Mouse (Mus musculus) embryonic facial prominence, embryonic 10.5 days (tissue): ENCODE measurements around the gene Glis1. TPM values are rescaled to one million over a fixed set of nuclear protein-coding genes. Genes with fewer than 3 reads are reported as not detected.

Source experiments
- DNase-seq: peaks from one replicate; pipeline ENCODE4 v3.0.0-alpha.2; 2017; ENCODE audit warnings: low spot score
- H3K27ac ChIP-seq: fragments of 300-500 bp; sonication (generic); replicated peaks from 2 replicates; pipeline ENCODE4 v1.5.1; 2016; ENCODE audit warnings: mild to moderate bottlenecking
- H3K27me3 ChIP-seq: fragments of 300-500 bp; sonication (generic); replicated peaks from 2 replicates; pipeline ENCODE4 v1.6.1; 2016; ENCODE audit warnings: low read depth, mild to moderate bottlenecking; ENCODE audit not compliant: poor library complexity, severe bottlenecking
- H3K36me3 ChIP-seq: fragments of 300-500 bp; sonication (generic); replicated peaks from 2 replicates; pipeline ENCODE4 v1.6.1; 2016; ENCODE audit warnings: mild to moderate bottlenecking, moderate library complexity
- H3K4me1 ChIP-seq: fragments of 300-500 bp; sonication (generic); 2 replicates; pipeline ENCODE4 v1.6.1; 2016
- H3K4me3 ChIP-seq: fragments of 300-500 bp; sonication (generic); 2 replicates; pipeline ENCODE4 v1.5.1; 2016; ENCODE audit warnings: mild to moderate bottlenecking, moderate library complexity
- H3K9me3 ChIP-seq: fragments of 300-500 bp; sonication (generic); 2 replicates; pipeline ENCODE4 v1.6.1; 2016; ENCODE audit warnings: mild to moderate bottlenecking
- WGBS: fragments of 180-500 bp; shearing (Covaris S2); methylation state at CpG from one replicate; pipeline ENCODE4 v1.1.7; 2016; 5-methylcytosine and 5-hydroxymethylcytosine counted together
- polyA plus RNA-seq: library from polyadenylated mRNA; unstranded; fragments of >200 nt; fragmentation: Nextera tagmentation; extraction: Ambion mirVana; gene quantifications from 2 replicates; pipeline ENCODE4 v1.2.1, GENCODE M21; 2016

Gene Glis1
- polyA plus RNA-seq, 1 experiment from 2014 or later = 7.3 TPM

- H3K27me3 ChIP-seq = peaks cover 47% of the 10 kb centered on the region
- H3K9me3 ChIP-seq = no peaks in the 10 kb centered on the region
- H3K27ac ChIP-seq = peak overlapping the region; percentile 77
- peaks cover 68% of the 10 kb centered on the region for H3K4me1 ChIP-seq
- 88% methylated on average over 17 of the region's 17 CpGs for WGBS
- DNase-seq = no peak
- no peaks in the 10 kb centered on the region for H3K36me3 ChIP-seq
- no peak overlapping the region for H3K4me3 ChIP-seq
These were observed 24.5 kb downstream of the Glis1 start for GRCm38 (mm10) chr4:107458907-107459306.

- Histone ChIP-seq H3K27me3 (peaks cover 52% of the 10 kb centered on the region), H3K27ac (peak overlapping the region; percentile 73), H3K4me3 (no peak overlapping the region), H3K4me1 (peaks cover 70% of the 10 kb centered on the region), H3K36me3 (no peaks in the 10 kb centered on the region), H3K9me3 (no peaks in the 10 kb centered on the region)
- 80% methylated on average over 2 of the region's 2 CpGs for WGBS
- no peak for DNase-seq
These were observed 25.1 kb downstream of the Glis1 start for GRCm38 (mm10) chr4:107459461-107459860.

DNA sequence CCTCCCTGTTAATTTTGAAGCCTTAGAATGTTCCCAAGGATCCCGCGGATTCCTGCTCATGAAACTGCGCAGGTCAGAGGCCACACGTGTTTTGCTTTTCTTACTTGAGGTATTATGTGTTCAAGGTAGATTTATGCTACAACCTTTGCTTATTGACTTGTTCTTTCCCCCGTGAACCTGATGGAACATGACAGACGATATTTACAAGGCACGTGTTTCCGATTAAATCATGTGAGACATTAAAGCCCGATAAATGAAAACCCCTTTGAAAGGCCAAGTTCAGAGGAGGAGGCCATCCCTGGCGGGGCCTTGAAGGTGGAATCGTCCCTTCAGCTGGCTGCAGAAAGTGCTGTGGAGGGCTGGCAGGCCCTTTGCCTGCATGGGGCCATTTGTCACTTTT lies 26.1 kb downstream of the Glis1 start:
- no peaks in the 10 kb centered on the region for H3K36me3 ChIP-seq
- H3K9me3 ChIP-seq = no peaks in the 10 kb centered on the region
- H3K4me1 ChIP-seq = peaks cover 70% of the 10 kb centered on the region
- 56% methylated on average over 11 of the region's 11 CpGs for WGBS
- DNase-seq = peak; percentile 78
- peaks cover 62% of the 10 kb centered on the region for H3K27me3 ChIP-seq
- H3K4me3 ChIP-seq = no peak overlapping the region
- peak overlapping the region; percentile 62; the same call in 1 of the 2 replicates for H3K27ac ChIP-seq

- WGBS = 81% methylated on average over 7 of the region's 7 CpGs
- H3K4me3 ChIP-seq = no peak overlapping the region
These were observed 33.4 kb downstream of the Glis1 start for GRCm38 (mm10) chr4:107467831-107468230.

DNA sequence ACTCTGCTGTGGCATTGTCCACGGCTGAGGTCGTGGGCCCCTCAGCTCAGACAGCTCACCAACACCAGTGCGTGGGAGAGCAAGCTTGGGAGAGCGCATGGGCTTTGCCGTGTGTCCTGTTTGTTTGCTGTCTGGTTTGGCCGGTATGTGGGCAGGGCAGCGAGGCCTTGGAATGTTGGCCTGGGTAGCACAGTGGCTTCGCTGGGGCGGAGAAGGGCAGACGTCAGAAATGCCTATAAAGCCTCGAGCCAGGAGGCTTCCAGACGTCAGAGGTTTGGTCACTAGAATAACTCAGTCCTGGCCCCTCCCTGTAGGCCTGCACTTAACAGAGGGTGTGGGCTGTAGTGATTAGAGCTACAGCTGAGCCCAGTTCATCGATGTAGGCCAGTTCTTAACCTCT lies 33.9 kb downstream of the Glis1 start:
- H3K36me3 ChIP-seq = no peaks in the 10 kb centered on the region
- no peak overlapping the region for H3K4me3 ChIP-seq
- peaks cover 97% of the 10 kb centered on the region for H3K27me3 ChIP-seq
- peaks cover 39% of the 10 kb centered on the region for H3K4me1 ChIP-seq
- 0 out of 2 replicates have a peak overlapping the region, but pooled peaks have one; percentile 3 for H3K27ac ChIP-seq
- WGBS = 61% methylated on average over 13 of the region's 13 CpGs
- H3K9me3 ChIP-seq = no peaks in the 10 kb centered on the region
- no peak for DNase-seq

More at GRCm38 (mm10) chr4:107467831-107468230, 33.4 kb downstream of the Glis1 start:
- Histone ChIP-seq H3K4me1 (peaks cover 41% of the 10 kb centered on the region), H3K27ac (no peak overlapping the region), H3K9me3 (no peaks in the 10 kb centered on the region), H3K36me3 (no peaks in the 10 kb centered on the region), H3K27me3 (peaks cover 96% of the 10 kb centered on the region)
- no peak for DNase-seq

GRCm38 (mm10) chr4:107468768-107469167 lies 34.4 kb downstream of the Glis1 start:
- WGBS = 76% methylated on average over 11 of the region's 11 CpGs
- DNase-seq = no peak
- H3K27me3 ChIP-seq = peaks cover 97% of the 10 kb centered on the region
- no peaks in the 10 kb centered on the region for H3K36me3 ChIP-seq
- 0 out of 2 replicates have a peak overlapping the region, but pooled peaks have one; percentile 3 for H3K27ac ChIP-seq
- peaks cover 34% of the 10 kb centered on the region for H3K4me1 ChIP-seq
- no peak overlapping the region for H3K4me3 ChIP-seq
- H3K9me3 ChIP-seq = no peaks in the 10 kb centered on the region

DNA sequence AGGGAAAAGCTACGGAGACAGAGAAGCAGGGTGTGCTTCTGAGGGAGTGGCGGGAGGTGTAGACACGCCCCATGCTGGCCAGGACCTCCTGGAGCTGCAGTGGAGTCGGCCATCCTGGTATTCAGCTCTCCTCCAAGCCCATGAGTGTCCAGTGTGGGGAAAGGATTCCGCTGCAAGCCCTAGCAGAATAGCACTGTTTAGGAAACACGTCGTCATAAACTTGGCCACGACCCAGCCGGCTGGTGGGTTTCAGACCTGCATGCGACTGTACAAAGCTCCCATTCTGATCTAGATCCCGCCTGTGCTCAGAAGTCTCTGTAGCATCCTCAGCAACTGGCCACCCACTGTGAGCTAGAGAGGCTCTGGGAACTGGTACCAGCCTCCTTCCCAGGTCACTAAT lies 41.9 kb downstream of the Glis1 start:
- Histone ChIP-seq H3K27me3 (peaks cover 69% of the 10 kb centered on the region), H3K9me3 (no peaks in the 10 kb centered on the region), H3K36me3 (no peaks in the 10 kb centered on the region), H3K4me1 (peaks cover 34% of the 10 kb centered on the region), H3K27ac (no peak overlapping the region), H3K4me3 (no peak overlapping the region)
- WGBS = 72% methylated on average over 11 of the region's 11 CpGs
- no peak for DNase-seq

DNA sequence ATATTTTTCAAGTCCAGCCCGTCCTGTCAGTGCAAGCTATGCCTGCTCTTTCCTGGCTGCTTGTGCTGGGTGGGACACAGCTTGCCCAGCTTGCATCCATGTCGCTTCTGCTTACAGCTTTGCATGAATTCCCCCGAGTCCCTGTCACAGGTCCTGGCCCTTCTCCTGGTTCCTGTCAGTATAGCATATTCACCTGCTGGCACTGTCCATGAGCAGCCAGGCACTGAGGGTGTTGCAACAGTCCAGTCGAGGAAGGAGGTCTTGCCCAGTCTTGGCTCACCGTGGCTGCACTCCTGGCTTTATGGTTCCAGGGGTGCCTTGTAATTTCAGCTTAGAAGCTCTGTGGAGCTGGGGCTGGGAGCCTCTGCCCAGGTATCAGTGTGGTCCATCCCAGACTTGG lies 44.6 kb downstream of the Glis1 start:
- H3K36me3 ChIP-seq = no peaks in the 10 kb centered on the region
- H3K9me3 ChIP-seq = no peaks in the 10 kb centered on the region
- no peak overlapping the region for H3K4me3 ChIP-seq
- DNase-seq = no peak
- 0 out of 2 replicates have a peak overlapping the region, but pooled peaks have one; percentile 7 for H3K27ac ChIP-seq
- H3K4me1 ChIP-seq = peaks cover 35% of the 10 kb centered on the region
- peaks cover 44% of the 10 kb centered on the region for H3K27me3 ChIP-seq
- 70% methylated on average over 5 of the region's 5 CpGs for WGBS

GRCm38 (mm10) chr4:107482541-107482940 lies 48.1 kb downstream of the Glis1 start:
- 86% methylated on average over 2 of the region's 2 CpGs for WGBS
- Histone ChIP-seq H3K27me3 (peaks cover 49% of the 10 kb centered on the region), H3K4me3 (no peak overlapping the region), H3K4me1 (peaks cover 30% of the 10 kb centered on the region), H3K36me3 (no peaks in the 10 kb centered on the region), H3K27ac (no peak overlapping the region), H3K9me3 (no peaks in the 10 kb centered on the region)
- DNase-seq = no peak

DNA sequence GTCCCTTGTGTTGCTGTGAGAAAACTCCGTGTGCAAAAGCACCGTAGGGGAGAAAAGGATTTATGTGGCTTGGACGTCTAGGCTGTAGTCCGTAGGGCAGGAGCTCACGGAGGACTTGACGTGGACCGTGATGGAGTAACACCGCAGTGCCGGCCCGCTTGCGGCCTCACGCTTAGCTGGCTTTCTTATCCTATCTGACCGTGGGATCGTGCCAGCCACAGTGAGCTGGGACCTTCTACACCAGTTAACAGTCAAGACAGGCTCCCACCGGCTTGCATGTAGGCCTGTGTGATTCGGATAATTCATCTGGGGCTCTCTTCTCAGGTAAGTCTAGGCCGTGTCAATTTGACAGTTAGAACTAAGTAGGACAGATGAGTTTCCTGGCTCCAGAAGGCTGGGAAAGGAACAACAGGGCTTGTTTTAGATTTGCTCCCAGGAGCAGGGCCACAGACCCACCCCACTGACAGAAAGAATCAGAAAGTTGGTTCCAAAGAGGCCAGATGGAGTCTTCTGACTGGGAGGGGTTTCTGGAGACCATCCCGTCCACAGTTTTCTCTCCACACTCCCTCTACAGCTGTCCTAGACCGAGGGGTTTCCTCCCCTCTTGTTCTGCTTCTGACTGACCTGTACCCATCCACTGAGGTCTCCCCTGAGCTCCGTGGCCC lies 49.3 kb downstream of the Glis1 start:
- Histone ChIP-seq H3K36me3 (no peaks in the 10 kb centered on the region), H3K27ac (no peak overlapping the region), H3K4me3 (no peak overlapping the region), H3K9me3 (no peaks in the 10 kb centered on the region), H3K4me1 (peaks cover 26% of the 10 kb centered on the region), H3K27me3 (peaks cover 39% of the 10 kb centered on the region)
- 94% methylated on average over 20 of the region's 20 CpGs for WGBS
- DNase-seq = no peak

GRCm38 (mm10) chr4:107484221-107484575 lies 49.8 kb downstream of the Glis1 start:
- Histone ChIP-seq H3K9me3 (no peaks in the 10 kb centered on the region), H3K27me3 (peaks cover 34% of the 10 kb centered on the region), H3K36me3 (no peaks in the 10 kb centered on the region), H3K27ac (no peak overlapping the region), H3K4me3 (no peak overlapping the region), H3K4me1 (peaks cover 20% of the 10 kb centered on the region)
- no peak for DNase-seq
- WGBS = 89% methylated on average over 4 of the region's 4 CpGs

- no peak for DNase-seq
- no peak overlapping the region for H3K4me3 ChIP-seq
These were observed 51.5 kb downstream of the Glis1 start for GRCm38 (mm10) chr4:107485903-107486302.

GRCm38 (mm10) chr4:107489121-107489840 lies 54.9 kb downstream of the Glis1 start:
- H3K36me3 ChIP-seq = no peaks in the 10 kb centered on the region
- 0 out of 2 replicates have a peak overlapping the region, but pooled peaks have one; percentile 16 for H3K27ac ChIP-seq
- no peak for DNase-seq
- peaks cover 35% of the 10 kb centered on the region for H3K27me3 ChIP-seq
- no peaks in the 10 kb centered on the region for H3K9me3 ChIP-seq
- WGBS = 90% methylated on average over 20 of the region's 20 CpGs
- peaks cover 12% of the 10 kb centered on the region; the same call in 1 of the 2 replicates for H3K4me1 ChIP-seq
- H3K4me3 ChIP-seq = no peak overlapping the region

More at GRCm38 (mm10) chr4:107485903-107486302, 51.5 kb downstream of the Glis1 start:
- no peaks in the 10 kb centered on the region for H3K9me3 ChIP-seq
- no peak overlapping the region for H3K27ac ChIP-seq
- peaks cover 34% of the 10 kb centered on the region for H3K27me3 ChIP-seq
- H3K4me1 ChIP-seq = peaks cover 17% of the 10 kb centered on the region
- 70% methylated on average over 5 of the region's 5 CpGs for WGBS
- no peaks in the 10 kb centered on the region for H3K36me3 ChIP-seq
